In genomic region chr12:105786113-105786512, GRCm38 (mm10) we compare ENCODE assay signal across 8 mouse cellular contexts. TPM values are rescaled to one million over a fixed set of nuclear protein-coding genes. Genes with fewer than 3 reads are reported as not detected.
DNase-seq lines count a peak whose midpoint lies in the region; ATAC-seq and TF ChIP-seq lines count a peak whose summit lies in the region.
"Had no signal": no experiment of that assay in that cellular context is flagged by ENCODE, and none has a peak within 500 bp of the region (broad histone marks: within the 10 kb centered on the region; RNA-seq: fewer than 3 reads in every experiment).

No protein-coding gene starts in this region.

- no peak for ATAC-seq in lung, embryonic 15.5 days (ENCODE audit: borderline replicate concordance, extremely low read depth, low FRiP score, low TSS enrichment)
- ATAC-seq in forebrain, embryonic 11.5 days (replicated peaks; ENCODE audit: low FRiP score), result no peak
- ATAC-seq in limb, embryonic 14.5 days (ENCODE audit: low FRiP score, low read depth), result no peak
- no peak for ATAC-seq in stomach, embryonic 15.5 days (ENCODE audit: insufficient read depth, low FRiP score, low read depth)
- no peak for ATAC-seq in CD4-positive, CD25-positive, alpha-beta regulatory T cell, adult 4 months

- peak overlapping the region; percentile 89 for H3K4me3 ChIP-seq in lung, embryonic 15.5 days
- H3K4me3 ChIP-seq in forebrain, embryonic 11.5 days (ENCODE audit: low read depth, low read length), result peak overlapping the region; percentile 95
- peak overlapping the region; percentile 93 for H3K4me3 ChIP-seq in limb, embryonic 14.5 days (replicated peaks; ENCODE audit: low read length)
- H3K4me3 ChIP-seq in stomach, embryonic 15.5 days (replicated peaks), result peak overlapping the region; percentile 93

- H3K4me1 ChIP-seq in lung, embryonic 15.5 days, result peaks cover 16% of the 10 kb centered on the region
- peaks cover 5% of the 10 kb centered on the region; the same call in 1 of the 2 replicates for H3K4me1 ChIP-seq in forebrain, embryonic 11.5 days (replicated peaks; ENCODE audit: control insufficient read depth, insufficient read depth, low read length)
- H3K4me1 ChIP-seq in limb, embryonic 14.5 days (ENCODE audit: control insufficient read depth, insufficient read depth, low read length), result peaks cover 13% of the 10 kb centered on the region
- H3K4me1 ChIP-seq in stomach, embryonic 15.5 days, result peaks cover 9% of the 10 kb centered on the region

- H3K27ac ChIP-seq in lung, embryonic 15.5 days, result no peak overlapping the region
- H3K27ac ChIP-seq in forebrain, embryonic 11.5 days (ENCODE audit: low read depth, low read length), result no peak overlapping the region
- H3K27ac ChIP-seq in limb, embryonic 14.5 days (replicated peaks; ENCODE audit: low read depth, low read length), result no peak overlapping the region
- H3K27ac ChIP-seq in stomach, embryonic 15.5 days, result no peak overlapping the region

- H3K27me3 ChIP-seq in lung, embryonic 15.5 days, result no peaks in the 10 kb centered on the region
- H3K27me3 ChIP-seq in forebrain, embryonic 11.5 days (ENCODE audit: control insufficient read depth, insufficient read depth, low read length), result no peaks in the 10 kb centered on the region
- no peaks in the 10 kb centered on the region for H3K27me3 ChIP-seq in limb, embryonic 14.5 days (ENCODE audit: control insufficient read depth, insufficient read depth, low read length)
- no peaks in the 10 kb centered on the region for H3K27me3 ChIP-seq in stomach, embryonic 15.5 days (replicated peaks)

- H3K9me3 ChIP-seq in lung, embryonic 15.5 days, result no peaks in the 10 kb centered on the region
- H3K9me3 ChIP-seq in forebrain, embryonic 11.5 days (ENCODE audit: control insufficient read depth, low read length), result no peaks in the 10 kb centered on the region
- no peaks in the 10 kb centered on the region for H3K9me3 ChIP-seq in limb, embryonic 14.5 days (ENCODE audit: control insufficient read depth, low read length)
- no peaks in the 10 kb centered on the region for H3K9me3 ChIP-seq in stomach, embryonic 15.5 days

- no peak for TF ChIP-seq POLR2A in limb, embryonic 14.5 days (IDR thresholded peaks at IDR 0.05; ENCODE audit: borderline replicate concordance, extremely low read depth, insufficient read depth, insufficient read length)

- no peaks in the 10 kb centered on the region for H3K36me3 ChIP-seq in lung, embryonic 15.5 days
- no peaks in the 10 kb centered on the region for H3K36me3 ChIP-seq in forebrain, embryonic 11.5 days (ENCODE audit: control insufficient read depth, insufficient read depth, low read length)
- peaks cover 8% of the 10 kb centered on the region; the same call in 1 of the 2 replicates for H3K36me3 ChIP-seq in limb, embryonic 14.5 days (ENCODE audit: control insufficient read depth, insufficient read depth, low read length)
- H3K36me3 ChIP-seq in stomach, embryonic 15.5 days, result no peaks in the 10 kb centered on the region; the same call in 1 of the 2 replicates

- H3K9ac ChIP-seq in lung, embryonic 15.5 days, result peak overlapping the region; percentile 88; the same call in 1 of the 2 replicates
- peak overlapping the region; percentile 93; the same call in 1 of the 2 replicates for H3K9ac ChIP-seq in forebrain, embryonic 11.5 days (ENCODE audit: low read length)
- no peak overlapping the region; the same call in 1 of the 2 replicates for H3K9ac ChIP-seq in limb, embryonic 14.5 days (ENCODE audit: low read depth, low read length, severe bottlenecking)
- no peak overlapping the region for H3K9ac ChIP-seq in stomach, embryonic 15.5 days

- no peak for DNase-seq in lung, postnatal 36 days
- no peak for DNase-seq in forebrain, embryonic 11.5 days (ENCODE audit: low spot score)
- no peak for DNase-seq in limb, embryonic 14.5 days (ENCODE audit: low spot score)
- DNase-seq in thymus, postnatal 14 days, result no peak
- DNase-seq: adrenal gland, postnatal 10 days had no signal

- peak overlapping the region; percentile 91 for H3K4me2 ChIP-seq in lung, embryonic 15.5 days
- H3K4me2 ChIP-seq in forebrain, embryonic 11.5 days (ENCODE audit: low read depth, low read length, severe bottlenecking), result peak overlapping the region; percentile 66
- peak overlapping the region; percentile 67 for H3K4me2 ChIP-seq in limb, embryonic 14.5 days (replicated peaks; ENCODE audit: low read depth, low read length, severe bottlenecking)
- H3K4me2 ChIP-seq in stomach, embryonic 15.5 days, result peak overlapping the region; percentile 69

- WGBS in lung, embryonic 15.5 days, result 55% methylated on average over 1 of the region's 1 CpGs
- 90% methylated on average over 1 of the region's 1 CpGs for WGBS in forebrain, embryonic 11.5 days
- whole genome bisulfite sequencing in limb, embryonic 14.5 days, result 79% methylated on average over 1 of the region's 1 CpGs
- WGBS in stomach, embryonic 15.5 days, result 72% methylated on average over 1 of the region's 1 CpGs

RNA-seq across cellular contexts. Expression of gene Papola, which starts 1.6 kb away (rescaled TPM):
- 209 and 218 TPM in 2 replicates for polyA plus RNA-seq in lung, embryonic 15.5 days (2015; fragmentation: Nextera tagmentation; extraction: Ambion mirVana)
- 222 and 256 TPM in 2 replicates for polyA plus RNA-seq in forebrain, embryonic 11.5 days (2014; fragmentation: Nextera tagmentation; extraction: Ambion mirVana)
- polyA plus RNA-seq in limb, embryonic 14.5 days (2012; rRNA removed), result 165 and 175 TPM in 2 replicates
- polyA plus RNA-seq in limb, embryonic 14.5 days (2014; fragmentation: Nextera tagmentation; extraction: Ambion mirVana), result 163 and 171 TPM in 2 replicates
- 199 and 202 TPM in 2 replicates for polyA plus RNA-seq in stomach, embryonic 15.5 days (2015; fragmentation: Nextera tagmentation; extraction: Ambion mirVana)
- polyA plus RNA-seq in CD4-positive, CD25-positive, alpha-beta regulatory T cell, adult 4 months (2017; shearing (Covaris generic)), result 100 to 1,000 TPM; 102 to 103 TPM

Comparison
In these comparisons a context has a peak if more than half of its experiments do, and no peak if none do; other contexts are left out.
1. H3K9ac ChIP-seq: peak in lung, embryonic 15.5 days (single experiment) and forebrain, embryonic 11.5 days (single experiment); none in limb, embryonic 14.5 days (single experiment) and stomach, embryonic 15.5 days (single experiment).
2. Peak in every context shown above with its lines, with median percentiles within 50 percentile points of each other: H3K4me2 ChIP-seq and H3K4me3 ChIP-seq.